Mouse (Mus musculus) adrenal gland, postnatal 36 days (tissue): Measurements from ENCODE around the gene Rnasel. TPM values are rescaled to one million over a fixed set of nuclear protein-coding genes. Genes with fewer than 3 reads are reported as not detected.

Experiments
- DNase-seq, 2 experiments: peaks; one replicate each; pipeline ENCODE4 v3.0.0; 2021; ENCODE audit warnings: mixed read lengths in 1 of 2
- long read RNA-seq, 2 experiments: library from polyadenylated mRNA; stranded (forward); transcript quantifications; one replicate each; pipeline ENCODE4 v2.0.0; 2021; ENCODE audit warnings: borderline sequencing depth in 2 of 2
- total RNA-seq, 2 experiments: library from RNA; stranded (reverse); gene quantifications; 2 replicates each; pipeline ENCODE4 v1.2.3; 2021

The Rnasel gene
- 10 to 100 TPM in 1 of 2 experiments, 1 to 10 TPM in 1; 7.6 to 16.8 TPM for total RNA-seq
- long read RNA-seq, experiment 1, partial matches to known transcripts, result 0 of 3 reads
- long read RNA-seq, experiment 1, other reads (novel, unspliced or antisense), result 3 of 3 reads
- long read RNA-seq, experiment 2, result 0 reads

DNA sequence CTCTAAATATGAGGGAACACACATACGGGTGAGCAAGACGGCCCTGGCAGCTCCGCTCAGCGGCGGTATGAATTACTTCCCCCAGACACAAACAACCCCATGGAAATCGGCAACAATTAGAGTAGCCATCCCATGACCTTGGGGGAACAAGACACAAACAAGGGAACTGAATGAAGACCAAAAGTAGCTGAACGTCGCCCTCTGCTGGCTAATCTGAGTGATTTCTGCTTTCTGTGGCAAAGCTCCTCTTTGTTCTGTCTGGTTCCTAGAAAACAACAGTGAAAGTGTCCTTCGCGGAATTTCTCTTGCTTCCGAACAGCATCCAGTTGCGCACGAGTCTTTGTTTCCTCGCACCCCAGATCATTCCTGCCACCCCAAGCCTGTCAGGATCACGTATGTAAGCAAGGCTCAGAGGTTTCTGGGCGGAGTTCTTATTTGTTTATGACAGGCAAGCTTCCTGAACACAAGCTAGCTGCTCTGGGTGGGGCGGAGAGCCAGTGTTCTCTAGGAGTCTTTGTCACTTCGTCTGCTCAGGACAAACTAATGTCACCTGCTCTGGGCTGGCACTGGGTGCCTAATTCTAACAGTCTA lies at the start of gene Rnasel:
Gene Rnasel (plus strand): TSS at position 216 of the 591 bp plus-strand sequence.
- DNase-seq, result peak; percentile 61 to 76

DNA sequence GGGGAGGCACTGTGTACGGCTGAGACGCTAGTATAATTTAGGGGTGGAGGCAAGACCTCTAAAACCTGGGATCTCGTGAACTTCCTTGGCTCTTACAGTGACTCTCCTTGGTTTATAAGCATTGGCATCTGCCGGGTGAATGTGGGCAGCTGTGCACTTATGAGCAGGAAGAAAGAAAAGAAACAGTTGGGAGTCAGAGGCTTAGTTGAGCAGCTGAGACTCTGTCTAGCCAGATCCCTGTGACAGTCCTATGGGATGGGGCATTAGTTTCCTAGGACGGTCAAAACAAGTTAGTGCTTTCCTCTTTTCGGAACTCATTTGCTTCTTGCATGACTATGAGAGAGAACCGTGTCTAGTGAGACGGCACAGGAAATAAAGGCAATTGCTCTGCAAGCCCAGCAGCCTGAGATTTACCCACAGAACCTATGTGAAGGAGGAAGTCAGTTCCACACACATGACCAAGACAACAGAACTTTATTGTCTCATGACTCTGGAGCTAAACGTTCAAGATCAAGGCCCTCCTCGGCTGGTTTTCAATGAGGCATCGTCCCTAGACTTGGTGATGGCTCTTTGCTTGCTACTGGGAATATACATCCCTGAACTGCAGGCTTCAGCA lies 48.7 kb upstream of the Rnasel start:
- no peak for DNase-seq

DNA sequence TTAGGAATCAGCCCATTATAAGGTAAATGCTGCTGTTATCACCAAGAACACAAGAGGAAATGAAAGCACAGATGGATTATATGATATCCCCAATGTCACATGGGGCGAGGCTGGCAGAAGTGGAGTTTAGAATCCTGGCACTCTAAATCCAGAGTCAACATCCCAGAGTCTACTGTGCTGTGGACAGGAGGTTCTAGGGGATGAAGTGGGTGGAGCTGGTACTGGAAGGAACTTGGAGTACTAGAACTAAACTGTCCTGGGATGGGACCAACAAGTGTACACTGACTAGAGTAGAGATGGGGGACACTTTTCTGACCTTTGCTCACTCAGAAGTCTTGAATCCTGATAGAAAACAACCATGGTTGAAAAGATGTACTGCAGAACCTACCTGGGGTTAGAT lies 47.8 kb upstream of the Rnasel start:
- DNase-seq, result no peak

- no peak for DNase-seq
These were observed 46.9 kb upstream of the Rnasel start for GRCm38 (mm10) chr1:153702166-153702852.

DNA sequence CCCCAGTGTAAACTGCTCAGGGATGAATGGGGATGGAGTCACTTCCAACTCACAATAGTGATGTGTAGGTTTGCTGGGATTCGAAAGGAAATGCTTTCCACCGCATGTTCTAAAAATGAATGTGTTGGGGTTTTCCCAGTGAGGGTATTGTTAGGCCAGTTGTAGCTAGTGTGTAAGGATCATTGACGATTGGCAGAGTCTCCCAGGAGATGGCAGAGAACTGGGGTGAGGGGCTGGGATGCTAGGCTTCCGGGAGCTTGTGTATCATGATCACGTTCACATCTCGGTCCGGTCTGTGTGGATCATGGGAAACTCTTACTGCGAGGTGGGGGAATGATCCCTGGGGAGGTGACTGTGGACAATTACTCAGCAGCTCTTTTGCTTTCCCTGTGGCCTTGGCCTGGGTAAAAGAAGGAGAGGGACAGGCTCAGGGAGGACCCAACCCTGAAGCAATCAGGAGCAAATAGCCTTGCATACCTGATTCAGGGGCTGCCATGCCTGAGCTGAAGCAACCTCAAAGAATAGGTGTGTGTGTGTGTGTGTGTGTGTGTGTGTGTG lies 46.3 kb upstream of the Rnasel start:
- DNase-seq, result peak; percentile 36 to 38

DNA sequence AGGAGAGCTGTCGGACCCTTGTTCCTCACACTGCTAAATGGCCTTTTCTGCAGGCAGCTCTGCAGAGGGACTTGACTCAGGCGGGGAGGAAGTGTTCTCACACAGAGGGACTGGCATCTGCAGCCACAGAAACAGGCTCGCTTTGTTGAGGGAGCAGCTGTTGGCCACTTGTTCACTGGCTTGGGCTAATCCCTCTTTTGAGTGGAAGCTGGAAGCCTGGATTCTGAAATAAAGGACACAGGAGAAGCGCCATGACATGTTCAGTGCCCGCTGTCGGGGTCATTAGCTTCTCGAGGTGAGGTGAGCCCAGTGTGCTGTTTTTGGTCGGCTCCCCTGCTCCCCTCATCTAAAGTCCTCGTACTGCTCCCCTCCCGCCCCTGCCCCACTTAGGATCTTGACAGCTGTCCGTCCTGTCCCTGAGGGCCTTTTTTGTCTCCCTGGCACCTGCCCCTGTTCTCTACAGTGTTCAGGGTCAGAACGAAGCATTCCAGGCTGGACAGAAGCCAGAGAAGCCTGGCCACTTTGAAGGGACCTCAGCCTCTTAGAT lies 45.7 kb upstream of the Rnasel start:
- DNase-seq, result peak; percentile 52 to 59

GRCm38 (mm10) chr1:153704174-153704573 lies 45.1 kb upstream of the Rnasel start:
- DNase-seq, result no peak

DNA sequence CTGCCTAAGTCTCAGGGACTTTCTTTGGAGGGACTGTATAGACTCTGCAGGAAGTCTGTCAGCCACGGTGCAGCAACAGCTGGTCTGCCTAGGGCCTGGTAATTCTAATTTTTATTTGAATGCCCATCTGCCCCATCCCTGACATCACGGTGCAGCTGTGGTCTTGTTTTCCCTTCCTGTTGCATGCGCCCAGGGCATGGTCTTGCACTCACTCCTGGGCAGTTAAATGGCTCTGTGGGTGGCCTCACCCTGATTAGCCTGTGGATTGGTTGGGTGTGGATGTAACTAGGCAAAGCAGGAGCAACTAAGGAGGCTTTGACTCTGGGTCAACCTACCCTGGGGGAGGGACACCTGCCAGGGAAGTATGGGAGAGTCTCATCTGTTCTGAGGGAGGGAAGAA lies 44.2 kb upstream of the Rnasel start:
- DNase-seq, result no peak

GRCm38 (mm10) chr1:153708626-153709025 lies 40.6 kb upstream of the Rnasel start:
- no peak for DNase-seq

DNA sequence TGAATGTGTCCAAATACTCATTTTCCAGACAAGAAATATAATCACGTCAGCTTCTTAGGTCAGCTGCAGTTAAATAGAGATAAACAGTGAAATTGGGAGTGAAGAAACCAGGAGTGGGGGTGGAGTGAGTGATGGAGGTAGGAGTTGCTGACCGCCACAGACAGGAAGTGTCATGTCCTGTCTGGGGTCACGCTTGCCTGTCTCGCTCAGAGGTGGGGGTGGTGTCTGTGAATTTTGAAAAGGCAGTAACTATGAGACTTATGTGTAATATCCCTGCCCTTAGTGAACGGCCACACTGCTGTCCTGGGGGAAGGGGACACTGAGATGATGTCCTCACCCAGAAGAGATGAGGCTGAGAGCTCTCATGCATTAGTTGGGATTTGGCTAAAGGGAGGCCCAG lies 39.8 kb upstream of the Rnasel start:
- no peak for DNase-seq

GRCm38 (mm10) chr1:153711544-153712262 lies 37.5 kb upstream of the Rnasel start:
- no peak for DNase-seq

DNA sequence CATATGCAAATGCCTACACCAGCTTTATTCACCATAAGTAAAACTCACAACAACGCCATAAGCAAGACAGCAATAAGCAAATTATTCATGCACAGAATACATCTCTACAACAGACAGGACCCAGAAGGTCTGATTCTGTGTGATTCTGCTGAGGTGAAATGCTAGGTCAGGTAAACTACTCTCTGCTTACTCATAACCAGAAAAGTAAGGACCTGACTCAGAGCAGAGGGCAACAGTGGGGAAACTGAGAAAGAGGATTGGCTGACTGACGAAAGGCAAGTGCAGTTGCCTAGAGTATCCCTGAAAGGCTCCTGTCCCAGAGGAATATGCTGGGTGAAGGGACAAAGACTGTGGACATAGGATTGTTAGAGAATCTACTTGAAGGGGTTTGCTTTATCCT lies 36.6 kb upstream of the Rnasel start:
- DNase-seq, result no peak

DNA sequence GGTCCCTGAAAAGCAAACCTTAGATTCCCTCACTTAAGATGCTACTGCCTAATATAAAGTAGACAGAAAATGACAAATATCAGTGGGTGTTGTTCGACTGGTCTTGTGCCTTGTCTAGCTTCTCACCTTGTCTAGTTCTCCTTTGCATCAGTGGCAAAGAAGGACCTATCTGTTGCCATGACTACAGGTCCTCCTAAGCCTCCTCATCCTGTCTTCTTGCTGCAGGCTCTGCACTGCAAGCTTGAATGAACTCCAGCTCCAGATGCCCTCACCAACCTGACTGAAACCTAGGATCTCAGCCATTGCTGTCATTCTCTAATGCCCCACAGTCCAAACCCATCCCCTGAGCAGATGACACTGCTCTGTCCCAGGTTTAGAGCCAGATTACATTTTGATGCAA lies 31.2 kb upstream of the Rnasel start:
- DNase-seq, result no peak

DNA sequence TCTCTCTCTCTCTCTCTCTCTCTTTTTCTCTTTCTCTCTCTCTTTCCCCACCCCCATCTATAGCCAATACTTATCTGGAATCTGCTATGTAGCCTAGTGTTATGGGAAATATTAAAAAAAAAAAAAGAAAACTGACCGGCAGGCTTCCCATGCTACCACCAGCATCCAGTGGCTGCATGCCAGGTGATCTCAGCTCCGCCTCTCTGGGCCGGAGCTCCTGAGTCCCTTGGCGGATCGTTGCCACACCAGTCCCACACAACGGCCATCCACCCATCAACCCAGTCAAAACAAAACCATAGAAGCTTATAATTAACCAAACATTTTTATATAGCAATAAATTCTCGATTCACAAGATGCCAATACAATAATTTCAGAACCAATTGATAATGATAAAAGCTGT lies 28.3 kb upstream of the Rnasel start:
- peak; percentile 36 to 56 for DNase-seq

GRCm38 (mm10) chr1:153721565-153722310 lies 27.5 kb upstream of the Rnasel start:
- no peak for DNase-seq

- DNase-seq, result no peak
These were observed 25.8 kb upstream of the Rnasel start for GRCm38 (mm10) chr1:153723426-153723825.

DNA sequence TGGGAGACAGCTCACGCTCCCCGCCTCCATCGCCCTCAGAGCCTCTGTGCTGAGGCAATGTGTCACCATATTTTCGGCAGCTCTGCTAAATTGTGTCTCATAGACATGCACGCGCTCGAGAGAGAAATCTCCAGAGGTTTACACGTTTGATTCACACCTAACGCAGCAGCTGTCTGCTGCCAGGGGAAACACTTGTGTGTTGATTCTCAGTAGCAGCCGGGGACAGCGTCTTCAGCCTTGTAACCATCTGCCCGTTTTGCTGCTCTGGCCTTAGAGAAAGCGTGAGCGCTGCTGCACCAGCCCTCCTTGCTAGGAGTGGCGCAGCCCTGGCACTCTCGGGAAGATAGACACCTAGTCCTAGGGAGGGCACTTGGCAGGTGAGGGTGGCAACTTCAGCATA lies 22.6 kb upstream of the Rnasel start:
- no peak for DNase-seq

GRCm38 (mm10) chr1:153729806-153730205 lies 19.4 kb upstream of the Rnasel start:
- DNase-seq, result no peak

- DNase-seq, result peak in 1 of 2 experiments; percentile 46
These were observed 18.6 kb upstream of the Rnasel start for GRCm38 (mm10) chr1:153730671-153731070.

DNA sequence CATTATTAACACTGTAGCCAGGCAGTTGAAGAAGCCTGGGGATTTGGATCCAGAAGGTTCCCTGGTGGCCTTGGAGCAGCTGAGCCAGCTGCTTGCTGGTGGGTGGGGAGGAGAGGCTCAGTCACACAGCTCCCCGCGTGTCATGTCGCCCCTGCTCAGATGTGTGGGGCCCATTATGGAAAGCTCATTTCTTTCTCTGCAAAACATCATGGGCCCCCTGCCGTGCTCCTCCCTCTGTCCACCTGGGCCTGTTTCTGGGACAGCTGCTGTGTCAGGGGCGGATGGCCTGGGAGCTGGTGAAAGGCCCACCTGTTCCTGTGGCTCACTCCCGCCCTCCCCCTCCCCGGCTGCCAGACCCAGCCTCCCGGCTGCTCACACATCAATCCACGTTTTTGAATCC lies 16.0 kb upstream of the Rnasel start:
- DNase-seq, result no peak

GRCm38 (mm10) chr1:153734866-153735265 lies 14.4 kb upstream of the Rnasel start:
- no peak for DNase-seq
